Mouse (Mus musculus): ENCODE data around the gene Mpzl3.
"Not testable (repeated sequence)": the region's sequence is repeated elsewhere in the genome, so short reads cannot be mapped to it uniquely, and the experiment has no call there.

The Mpzl3 gene

DNA sequence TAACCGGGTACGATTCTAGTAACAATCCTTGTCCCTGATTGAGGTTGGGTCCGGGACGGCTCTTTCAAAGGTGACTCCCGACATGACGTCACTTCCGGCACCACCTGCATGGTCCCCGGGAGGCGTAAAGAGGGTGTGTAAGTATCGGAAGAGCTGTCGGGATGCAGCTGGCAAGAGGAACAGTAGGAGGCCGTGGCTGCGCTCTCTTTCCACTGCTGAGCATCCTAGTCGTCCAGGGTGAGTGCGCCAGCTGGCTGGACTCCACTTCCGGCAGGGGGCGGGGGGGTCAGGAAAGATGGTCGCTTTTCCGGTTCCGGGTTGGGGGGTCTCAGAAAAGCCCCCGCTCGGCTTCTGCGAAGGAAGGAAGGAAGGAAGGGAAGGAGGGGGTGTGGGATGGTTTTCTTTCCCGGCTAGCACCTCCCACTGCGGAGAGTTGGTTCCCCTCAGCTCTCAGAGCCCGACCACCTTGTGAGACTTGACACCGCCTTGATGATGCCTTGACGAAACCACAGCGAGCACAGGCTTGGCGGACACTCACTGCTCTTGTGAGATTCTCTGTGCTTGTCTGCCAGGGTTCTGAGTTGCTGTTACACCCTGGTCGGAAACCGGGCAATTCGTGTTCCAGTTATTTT lies at the start of gene Mpzl3:
Gene Mpzl3, plus strand, starts transcription at position 105 of the 632 bp plus-strand sequence.
- DNase-seq: peak; percentile 90

DNA sequence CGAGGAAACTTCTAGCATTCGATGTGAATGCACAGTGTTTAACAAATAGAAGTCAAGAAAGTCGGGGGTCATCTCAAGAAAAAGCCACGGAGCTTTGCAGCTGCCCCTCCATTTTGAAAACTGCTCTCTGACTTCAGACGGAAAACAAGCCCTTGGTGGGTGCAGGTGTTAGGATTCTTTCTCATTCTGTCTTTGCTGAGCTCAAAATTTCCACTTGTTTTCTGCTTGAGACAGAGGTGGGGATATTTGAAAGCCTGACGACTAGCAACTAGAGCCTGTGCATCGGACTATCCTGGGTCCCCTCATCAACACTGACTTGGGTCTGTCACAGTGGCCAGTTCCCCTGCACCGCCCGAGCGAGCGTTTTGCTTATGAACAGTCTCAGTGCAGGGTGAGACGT lies 47.6 kb upstream of the Mpzl3 start:
- DNase-seq: no peak

DNA sequence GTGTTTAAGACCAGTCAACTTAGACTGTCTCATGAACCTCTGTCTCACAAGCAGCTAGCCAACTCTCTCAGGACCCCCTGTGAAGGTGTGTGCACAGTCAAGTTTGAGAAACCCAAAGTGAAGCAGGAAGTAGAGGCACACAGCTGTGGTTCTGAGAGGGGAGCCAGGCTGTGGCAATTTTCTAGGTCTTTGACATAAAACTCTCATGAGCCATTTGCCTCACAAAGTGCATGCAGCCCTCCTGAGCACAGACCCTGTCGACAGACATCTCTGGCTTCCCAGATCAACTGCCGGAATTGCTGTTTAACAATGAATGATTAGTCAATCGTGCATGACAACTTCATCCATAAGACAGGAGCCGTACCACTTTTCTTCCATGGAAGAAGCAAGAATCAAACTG lies 46.6 kb upstream of the Mpzl3 start:
- no peak for DNase-seq

DNA sequence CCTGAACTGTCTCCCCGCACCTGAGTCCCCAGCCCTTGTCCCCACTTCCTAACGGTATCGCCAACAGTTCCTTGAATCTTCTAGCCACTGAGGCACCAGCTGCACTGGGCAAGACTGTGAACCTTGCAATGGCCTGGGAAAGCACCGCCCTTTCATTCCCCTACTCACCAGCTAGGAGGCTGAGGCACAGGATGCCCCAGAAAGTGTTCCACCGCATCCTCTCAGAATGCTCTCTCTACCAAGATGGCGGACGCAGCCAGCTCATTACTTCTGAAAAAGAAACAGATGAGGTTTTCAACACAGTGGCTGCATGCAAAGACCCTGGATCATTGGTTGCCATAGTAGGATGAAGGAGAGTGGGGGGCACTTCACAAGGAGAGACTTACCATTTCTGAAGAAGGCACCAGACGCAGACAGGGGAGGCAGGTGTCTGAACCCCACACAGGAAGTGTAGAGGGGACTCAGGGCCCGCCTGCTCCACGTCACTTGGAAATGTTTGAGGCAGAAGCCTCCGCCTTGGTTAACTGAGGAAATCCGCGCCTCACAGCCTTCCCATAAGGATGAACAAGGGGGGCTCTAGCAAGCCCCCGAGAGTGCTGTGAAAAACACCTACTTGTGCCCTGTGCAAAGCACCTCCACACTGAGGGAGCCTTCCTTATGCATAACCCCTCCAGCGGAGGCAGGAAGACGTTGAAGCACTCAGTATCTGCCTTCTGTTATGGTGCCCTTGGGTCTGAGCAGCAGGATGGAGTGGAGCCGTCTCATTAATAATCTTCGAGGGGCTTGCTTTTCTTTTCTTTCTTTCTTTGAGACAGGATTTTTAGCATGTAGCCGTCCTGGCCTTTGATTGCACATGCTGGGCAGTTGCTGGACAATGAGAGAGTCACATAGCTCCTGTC lies 45.6 kb upstream of the Mpzl3 start, which contains the start of gene Cd3e:
Gene Cd3e, minus strand, starts transcription at position 448 of the 899 bp plus-strand sequence.
- DNase-seq: no peak

DNA sequence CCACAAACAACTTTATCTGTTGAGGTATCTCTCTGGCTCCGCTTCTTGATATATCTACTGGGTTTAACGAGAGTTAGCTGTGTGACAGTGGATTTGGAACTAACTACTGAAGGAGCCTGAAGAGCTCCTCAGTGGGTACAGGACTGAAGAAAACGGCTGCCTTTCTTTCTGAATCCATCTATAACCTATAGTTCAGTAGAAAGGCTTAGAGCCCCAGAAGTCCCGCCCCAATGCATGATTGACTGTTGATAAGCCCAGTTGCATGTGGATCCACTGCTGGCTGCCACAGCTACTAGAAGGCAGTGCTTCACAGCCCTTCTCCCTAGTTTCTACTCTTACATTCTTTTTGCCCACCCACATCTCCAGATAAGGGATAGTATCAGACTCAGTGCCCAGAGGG lies 44.5 kb upstream of the Mpzl3 start:
- DNase-seq: no peak

DNA sequence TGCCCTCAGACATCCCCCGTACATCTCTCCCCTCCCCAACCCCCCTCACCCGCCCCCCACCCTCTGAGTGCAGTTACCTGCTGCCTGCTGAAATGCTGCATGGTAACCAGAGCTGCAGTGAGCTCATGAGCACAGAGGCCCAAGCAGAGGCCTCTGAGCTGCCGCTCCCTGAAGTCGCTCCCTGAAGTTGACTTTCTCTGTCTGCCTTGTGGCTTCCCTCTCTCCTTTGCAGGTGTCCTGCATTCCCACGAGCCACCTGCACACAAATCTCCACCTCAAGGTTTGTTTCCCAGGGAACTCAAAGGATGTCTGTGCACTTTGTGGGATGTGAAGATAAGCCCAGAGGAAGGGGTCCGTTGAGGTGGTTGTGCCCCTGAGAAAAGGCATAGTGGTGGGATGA lies 43.7 kb upstream of the Mpzl3 start:
- DNase-seq: no peak

DNA sequence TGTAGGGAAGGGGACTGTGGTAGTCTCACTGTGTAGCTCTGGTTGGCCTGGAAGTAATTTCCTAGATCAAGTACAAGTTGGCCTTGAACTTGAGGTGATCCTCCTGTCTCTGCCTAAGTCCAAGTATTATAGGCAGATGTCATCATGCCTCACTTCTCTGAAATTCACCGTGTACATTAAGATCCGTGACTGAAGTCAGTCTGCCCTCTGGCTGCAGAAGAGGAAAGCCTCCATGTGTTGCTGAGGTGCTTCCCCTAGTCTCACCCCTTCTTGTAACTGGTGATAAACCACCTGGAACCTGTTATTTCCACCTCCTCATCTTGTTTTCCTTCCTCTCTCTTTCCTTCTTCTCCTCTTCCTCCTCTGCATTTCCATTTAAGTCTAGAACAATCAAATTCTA lies 40.1 kb upstream of the Mpzl3 start:
- no peak for DNase-seq

DNA sequence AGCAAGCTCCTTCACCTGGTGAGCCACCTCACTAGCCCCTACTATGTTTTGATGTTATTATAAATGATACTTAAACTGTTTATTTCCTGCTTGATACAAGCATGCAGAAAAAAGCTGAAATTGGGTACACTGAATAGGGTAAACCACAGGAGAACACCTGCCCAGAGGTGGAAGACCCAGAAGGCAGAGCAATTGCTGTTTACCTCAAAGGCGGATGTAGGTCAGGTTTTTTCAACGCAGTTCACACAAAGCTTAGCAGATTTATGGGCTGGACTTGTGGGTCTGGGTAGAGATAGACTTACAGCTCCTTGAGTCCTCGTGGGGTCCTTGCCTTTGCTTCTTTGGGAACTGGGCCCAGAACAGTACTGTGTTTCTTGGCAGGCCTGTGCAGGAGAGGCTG lies 39.1 kb upstream of the Mpzl3 start:
- no peak for DNase-seq

DNA sequence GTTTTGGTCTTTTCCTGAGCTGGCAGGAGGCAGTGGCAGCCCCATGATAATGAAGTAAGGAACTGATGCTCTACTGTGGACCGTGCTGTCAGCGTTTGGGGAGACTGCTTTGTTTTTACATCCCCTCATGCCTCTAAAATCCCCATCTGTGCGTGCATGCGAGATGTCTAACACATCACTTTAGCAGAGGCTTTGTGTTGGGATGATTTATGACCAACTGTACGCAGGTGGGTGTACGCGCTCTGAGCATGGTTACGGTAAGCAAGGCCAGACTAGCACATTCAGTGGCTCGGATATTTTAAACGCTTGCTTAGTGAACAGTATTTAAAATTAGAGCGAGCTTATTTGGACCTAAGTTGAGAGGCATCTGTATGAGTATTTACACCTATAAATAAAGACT lies 37.0 kb upstream of the Mpzl3 start:
- DNase-seq: no peak

DNA sequence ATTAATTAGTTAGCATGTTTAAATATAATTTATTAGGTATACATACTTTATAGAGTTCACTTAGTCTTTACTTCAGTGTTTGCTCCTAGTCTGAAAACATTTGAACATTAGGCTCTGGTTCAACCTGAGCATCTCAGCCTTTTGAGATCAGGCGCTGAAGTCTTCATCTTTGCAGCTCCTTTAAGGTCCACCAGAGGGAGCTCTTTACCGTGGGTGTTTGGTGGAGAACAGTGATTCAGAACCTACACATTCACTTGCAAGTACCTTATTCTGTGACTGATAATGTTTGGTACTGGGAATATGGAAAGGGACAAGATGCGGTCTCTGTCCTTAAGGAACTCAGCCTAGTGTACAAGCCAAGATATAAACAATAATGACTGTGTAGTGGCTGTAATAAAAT lies 32.2 kb upstream of the Mpzl3 start:
- peak; percentile 31 for DNase-seq

DNA sequence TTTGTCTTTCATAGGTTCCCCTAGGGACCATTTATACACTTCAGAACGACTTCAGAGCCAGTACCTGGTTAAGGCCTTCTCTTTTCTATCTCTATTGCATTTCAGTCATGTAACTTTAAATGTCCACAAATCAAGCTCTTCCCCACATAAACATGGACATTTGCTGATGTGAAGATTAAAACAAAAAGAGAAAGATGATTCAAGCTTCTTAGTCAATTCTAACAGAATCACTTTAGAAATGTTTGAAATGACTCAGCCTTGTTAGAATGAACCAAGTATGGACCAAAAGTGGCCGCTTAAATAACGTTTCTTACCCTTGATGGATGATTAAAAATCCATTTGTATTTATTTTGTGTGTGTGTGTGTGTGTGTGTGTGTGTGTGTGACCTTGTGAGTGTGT lies 31.3 kb upstream of the Mpzl3 start:
- no peak for DNase-seq

DNA sequence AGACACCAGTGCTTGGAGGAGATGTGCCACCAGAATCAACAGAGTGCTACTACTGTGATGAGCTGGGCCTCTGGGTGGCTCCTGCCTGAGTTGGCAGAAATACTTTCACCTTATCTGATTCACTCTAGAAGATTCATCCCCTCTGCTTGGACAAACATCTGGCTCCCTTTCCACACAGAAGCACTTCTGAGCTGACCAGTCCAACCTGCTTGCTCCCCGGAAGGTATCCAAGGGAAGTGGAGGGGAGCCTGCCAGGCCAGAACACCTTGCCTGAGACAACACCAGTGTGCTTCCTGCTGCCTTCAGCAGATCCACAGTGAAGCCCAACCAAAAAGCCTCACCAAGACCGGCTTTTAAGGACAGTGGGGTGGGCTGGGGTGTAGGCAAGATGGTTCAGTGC lies 30.8 kb upstream of the Mpzl3 start:
- DNase-seq: no peak

DNA sequence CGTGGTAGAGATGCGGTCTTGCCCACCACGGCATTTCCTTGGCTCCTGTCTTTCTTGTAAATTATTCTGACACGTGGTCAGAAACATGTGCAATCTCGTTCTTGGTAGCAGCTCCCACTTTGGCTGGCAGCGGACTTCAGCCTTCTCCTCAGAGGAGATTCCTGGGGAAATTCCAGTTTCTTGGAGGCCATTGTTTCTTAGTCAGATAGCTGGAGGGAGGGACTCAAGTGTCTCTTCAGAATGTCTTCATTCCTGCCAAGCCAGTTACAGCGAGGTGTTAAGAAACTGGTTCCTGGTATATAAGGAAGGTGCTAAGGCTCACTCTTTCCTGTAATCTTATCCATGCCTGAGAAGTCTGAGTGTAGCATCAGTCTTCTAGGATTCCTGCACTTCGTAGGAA lies 27.6 kb upstream of the Mpzl3 start:
- no peak for DNase-seq

DNA sequence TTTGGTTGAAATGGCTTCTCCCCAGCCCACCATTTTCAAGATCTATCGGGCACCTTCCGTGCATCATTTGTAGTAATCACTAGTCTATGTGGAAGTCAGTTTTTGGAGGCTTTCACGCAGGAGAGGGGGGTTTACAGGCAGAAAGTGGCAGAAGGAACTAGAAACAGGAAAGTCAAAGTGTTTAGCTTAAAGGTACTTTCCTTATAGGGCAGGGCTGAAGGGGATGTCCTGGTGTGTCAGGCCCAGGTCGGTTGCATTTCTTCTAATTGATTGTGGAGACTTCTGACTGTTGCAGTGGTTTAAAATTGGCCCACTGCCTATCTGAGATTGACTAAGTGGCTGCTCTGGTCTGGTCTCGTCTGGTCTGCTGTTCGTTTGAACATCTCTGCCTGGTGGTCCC lies 24.6 kb upstream of the Mpzl3 start:
- no peak for DNase-seq

DNA sequence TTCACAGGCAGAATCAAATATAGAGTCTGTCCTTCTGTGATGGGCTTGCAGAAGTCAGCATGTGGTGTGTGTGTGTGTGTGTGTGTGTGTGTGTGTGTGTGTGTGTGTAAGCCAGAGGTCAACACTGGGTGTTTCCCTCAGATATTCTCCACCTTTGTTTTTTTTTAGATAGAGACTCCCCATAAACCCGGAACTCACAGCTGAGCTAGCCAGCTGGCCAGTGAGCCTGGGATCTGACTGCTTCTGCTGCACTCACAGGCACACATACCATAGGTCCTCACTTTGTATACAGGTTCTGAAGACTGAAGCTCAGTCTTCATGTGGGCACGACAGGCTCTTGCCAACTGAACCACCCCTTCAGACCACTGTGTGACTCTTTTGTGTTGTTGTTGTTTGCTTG lies 22.7 kb upstream of the Mpzl3 start:
- no peak for DNase-seq

DNA sequence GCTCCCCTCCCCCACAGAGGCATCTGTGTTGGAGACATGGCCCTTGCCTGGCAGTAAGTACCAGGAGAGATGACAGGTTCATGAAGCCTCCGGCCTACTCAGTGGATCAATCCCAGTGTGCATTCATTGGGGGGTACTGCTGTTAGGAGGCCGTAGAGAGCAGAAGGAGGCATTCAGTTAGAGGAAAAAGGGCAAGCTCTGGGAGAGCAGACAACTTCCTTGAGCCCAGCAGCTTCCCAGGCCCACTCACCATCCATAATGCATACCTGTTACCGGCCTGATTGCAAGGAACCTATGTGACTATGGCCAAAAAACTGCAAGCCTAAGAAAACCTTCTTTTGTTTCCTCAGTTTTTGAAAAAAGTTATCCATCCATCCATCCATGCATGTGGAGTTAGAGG lies 20.5 kb upstream of the Mpzl3 start:
- DNase-seq: no peak

DNA sequence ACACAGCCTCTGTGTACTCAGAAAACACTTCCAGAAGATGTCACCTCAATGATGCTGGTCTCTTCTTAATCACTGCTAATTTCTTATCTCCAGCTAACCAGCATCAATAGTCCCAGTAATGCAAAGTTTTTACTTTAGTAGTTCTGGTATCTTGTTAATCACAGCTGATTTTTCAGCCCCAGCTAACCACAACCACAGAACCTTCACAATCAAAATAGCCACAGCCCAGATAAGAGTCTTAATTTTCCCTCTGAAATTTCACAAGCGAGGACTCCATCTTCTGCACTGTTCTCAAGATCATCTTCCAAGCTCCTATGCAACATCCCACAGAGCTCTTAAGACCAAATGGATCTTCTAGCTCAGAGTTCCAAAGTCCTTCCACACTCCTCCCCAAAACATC lies 17.2 kb upstream of the Mpzl3 start:
- not testable (repeated sequence) for DNase-seq

DNA sequence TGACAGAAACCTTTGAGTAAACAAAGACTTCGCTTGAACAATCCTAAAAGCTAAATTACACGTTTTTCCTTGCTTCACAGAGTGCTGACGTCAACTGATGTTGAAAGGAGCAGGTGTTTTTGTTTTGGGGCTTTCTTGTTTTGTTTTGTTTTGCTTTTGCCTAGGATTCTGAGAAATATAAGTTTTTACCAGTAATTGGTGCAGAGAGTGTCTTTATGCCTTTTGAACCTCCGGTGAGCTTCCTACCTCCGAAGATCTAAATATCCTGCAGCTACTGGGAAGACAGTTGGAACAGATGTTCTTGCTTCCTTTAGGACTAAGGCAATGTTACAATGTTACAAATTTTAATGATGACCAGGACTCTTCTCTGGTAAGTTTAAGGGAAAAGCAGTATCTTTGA lies 15.5 kb upstream of the Mpzl3 start, which contains the start of gene Mpzl2:
Gene Mpzl2, plus strand, starts transcription at position 301 of the 400 bp plus-strand sequence.
- DNase-seq: no peak

DNA sequence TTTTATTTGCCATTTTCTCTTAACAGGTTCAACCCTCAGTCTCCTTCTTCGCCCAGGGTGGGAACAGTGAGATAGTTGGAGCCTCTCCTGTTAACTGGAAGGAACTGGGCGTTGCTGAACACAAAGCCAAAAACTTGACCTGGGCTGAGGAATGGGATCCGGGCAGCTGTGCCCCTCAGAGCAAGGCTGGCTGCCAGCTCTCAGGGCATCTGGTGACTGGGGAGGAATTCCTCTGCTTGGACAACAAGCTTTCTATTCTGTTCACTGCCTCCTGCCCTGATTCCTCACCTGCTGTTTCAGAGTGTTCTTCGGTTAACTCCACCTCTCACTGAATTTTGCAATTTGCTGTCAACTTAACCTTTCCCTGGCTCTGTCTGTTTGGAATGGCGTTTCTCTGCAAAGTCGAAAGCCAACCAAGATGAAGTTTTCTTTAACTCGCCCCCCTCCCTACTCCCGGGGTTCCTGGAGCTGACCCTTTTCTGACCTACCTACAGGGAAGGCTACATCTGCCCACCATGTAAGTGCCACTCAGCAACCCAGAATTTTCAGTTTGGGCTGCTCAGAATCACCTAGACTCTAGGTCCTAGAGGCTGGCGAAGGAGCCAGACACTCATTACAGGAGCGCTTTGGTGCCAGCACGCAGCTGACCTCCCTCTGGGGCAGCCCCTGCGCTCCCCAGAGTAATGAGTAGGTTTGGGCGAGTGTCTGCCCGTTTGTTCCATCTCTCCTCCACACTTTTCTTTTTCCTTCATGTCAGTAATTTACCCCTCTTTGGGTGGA lies 14.7 kb upstream of the Mpzl3 start:
- no peak for DNase-seq

DNA sequence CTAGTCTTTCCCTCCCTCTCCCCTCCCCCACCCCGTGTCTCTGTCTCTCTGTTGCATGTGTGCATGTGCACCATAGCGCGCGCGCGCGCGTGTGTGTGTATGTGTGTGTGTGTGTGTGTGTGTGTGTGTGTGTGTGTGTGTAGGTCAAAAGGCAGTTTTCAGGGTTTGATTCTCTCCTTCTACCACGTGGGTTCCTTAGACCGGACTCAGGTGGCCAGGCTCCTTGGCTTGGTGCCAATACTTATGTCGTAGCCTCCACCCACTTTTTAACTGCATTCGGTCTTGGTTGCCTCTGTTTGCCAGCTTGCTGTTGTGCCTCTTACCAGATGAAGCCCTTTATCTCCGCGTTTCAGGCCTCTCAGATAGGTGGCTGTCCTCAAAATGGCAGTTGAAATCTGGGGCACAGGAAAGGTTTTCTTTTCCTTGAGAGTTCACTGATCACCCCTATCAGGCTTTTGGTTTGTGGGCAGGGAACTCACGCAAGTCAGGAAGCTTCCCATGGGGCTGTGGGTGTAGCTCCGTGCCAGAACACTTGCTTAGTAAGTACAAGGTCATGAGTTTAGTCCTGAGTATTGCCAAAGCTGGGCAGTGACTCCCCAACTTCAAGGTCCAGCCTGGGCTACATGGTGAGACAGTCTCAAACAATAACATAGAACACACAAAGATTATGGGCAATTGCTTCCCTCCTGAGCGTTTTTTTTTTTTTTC lies 13.7 kb upstream of the Mpzl3 start:
- no peak for DNase-seq

DNA sequence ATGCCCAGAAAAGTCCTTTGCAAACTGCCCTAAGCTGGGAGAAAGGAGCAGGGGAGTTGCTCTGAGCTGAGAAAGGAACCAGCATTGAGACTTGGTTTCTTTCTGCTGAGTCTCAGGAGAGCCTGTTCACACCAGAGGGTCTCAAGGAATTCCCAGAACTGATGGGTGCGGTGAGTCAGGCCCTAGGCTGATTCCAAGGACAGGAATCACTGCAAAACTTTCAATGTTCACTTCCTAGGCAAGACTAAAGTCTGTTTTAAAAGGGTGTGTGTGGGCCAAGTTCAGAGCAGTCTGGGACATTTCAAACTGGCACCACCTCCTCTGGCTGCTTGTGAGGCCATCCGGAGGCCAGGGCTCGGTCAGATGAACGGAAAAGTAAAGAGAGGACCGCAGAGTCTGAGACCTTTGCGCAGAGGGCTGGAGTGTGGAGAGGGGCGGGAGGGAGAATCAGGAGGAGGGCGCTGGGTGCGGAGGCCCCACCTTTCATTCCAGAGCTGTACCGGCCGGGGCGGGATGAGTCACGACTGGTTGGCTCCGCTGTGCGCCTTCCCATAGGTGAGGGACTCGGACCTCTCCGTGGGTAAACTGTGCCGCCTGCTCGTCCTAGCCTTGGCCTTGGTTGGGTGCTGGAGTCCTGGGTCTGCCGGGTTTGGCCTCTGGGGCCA lies 12.8 kb upstream of the Mpzl3 start:
- no peak for DNase-seq

DNA sequence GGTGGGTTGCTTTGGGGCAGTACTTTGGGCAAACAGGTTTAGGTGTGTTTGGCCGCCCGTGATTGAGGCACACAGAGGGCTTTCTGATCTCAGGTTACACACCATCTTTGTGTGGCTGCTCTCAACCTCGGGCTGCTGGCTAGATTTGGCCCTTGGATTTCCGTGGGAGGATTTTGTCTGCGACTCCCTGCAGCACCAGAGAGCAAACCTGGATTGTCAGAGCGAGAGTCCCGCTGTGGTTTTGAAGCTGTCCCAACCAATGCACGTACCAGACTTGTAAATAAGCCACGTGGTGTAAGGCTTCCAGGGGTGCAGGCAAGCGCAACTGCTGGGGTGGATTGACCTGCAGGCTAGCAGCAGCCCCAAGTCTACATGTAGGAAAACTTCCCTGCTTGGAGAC lies 12.0 kb upstream of the Mpzl3 start:
- no peak for DNase-seq
